ENCODE assay signal across 9 mouse cellular contexts in genomic region chr13:45560543-45560942, GRCm38 (mm10). TPM values are rescaled to one million over a fixed set of nuclear protein-coding genes. Genes with fewer than 3 reads are reported as not detected.
DNase-seq lines count a peak whose midpoint lies in the region; ATAC-seq and TF ChIP-seq lines count a peak whose summit lies in the region.
"Had no signal": no experiment of that assay in that cellular context is flagged by ENCODE, and none has a peak within 500 bp of the region (broad histone marks: within the 10 kb centered on the region; RNA-seq: fewer than 3 reads in every experiment).

No protein-coding gene starts in this region.

- H3K4me3 ChIP-seq in kidney, postnatal 0 days (replicated peaks; ENCODE audit: low read depth, low read length) = no peak overlapping the region
- no peak overlapping the region for H3K4me3 ChIP-seq in kidney, embryonic 15.5 days (replicated peaks)

- no peak overlapping the region for H3K4me2 ChIP-seq in kidney, postnatal 0 days (ENCODE audit: low read length)
- no peak overlapping the region for H3K4me2 ChIP-seq in kidney, embryonic 15.5 days

- TF ChIP-seq CTCF in kidney, postnatal 0 days (IDR thresholded peaks at IDR 0.05; ENCODE audit: low read depth) = peak; percentile 78

- H3K9ac ChIP-seq in kidney, postnatal 0 days (ENCODE audit: low read depth, low read length) = no peak overlapping the region
- H3K9ac ChIP-seq in kidney, embryonic 15.5 days = no peak overlapping the region

- H3K4me1 ChIP-seq in kidney, postnatal 0 days (replicated peaks; ENCODE audit: insufficient read depth, low read length) = no peaks in the 10 kb centered on the region
- H3K4me1 ChIP-seq in kidney, embryonic 15.5 days = 0 out of 2 replicates have a peak, but pooled peaks cover 7% of the 10 kb centered on the region

- no peaks in the 10 kb centered on the region for H3K27me3 ChIP-seq in kidney, postnatal 0 days (ENCODE audit: insufficient read depth, low read length)
- H3K27me3 ChIP-seq in kidney, embryonic 15.5 days = no peaks in the 10 kb centered on the region

- no peak for ATAC-seq in kidney, postnatal 0 days (replicated peaks; ENCODE audit: low FRiP score, low read depth)
- ATAC-seq in kidney, embryonic 15.5 days (replicated peaks; ENCODE audit: low FRiP score) = no peak
- ATAC-seq in erythroid progenitor cell, adult 5-6 weeks (replicated peaks; ENCODE audit: low FRiP score, poor library complexity, severe bottlenecking) = no peak

- peak; percentile 67 for DNase-seq in kidney, postnatal 0 days (ENCODE audit: low spot score)
- peak; percentile 40 for DNase-seq in thymus, postnatal 4 days
- DNase-seq in thymus, postnatal 10 days (ENCODE audit: low spot score in 2 of 2) = no peak
- peak; percentile 35 for DNase-seq in embryo, embryonic 9.5 days (ENCODE audit: extremely low spot score)
- no peak for DNase-seq in layer of hippocampus, adult 11-12 months (ENCODE audit: low spot score)
- no peak for DNase-seq in cerebellum, adult 11 months
- DNase-seq: kidney, adult 18-20 months had no signal

- H3K9me3 ChIP-seq in kidney, postnatal 0 days (replicated peaks; ENCODE audit: low read length) = no peaks in the 10 kb centered on the region
- no peaks in the 10 kb centered on the region for H3K9me3 ChIP-seq in kidney, embryonic 15.5 days (replicated peaks)

- H3K36me3 ChIP-seq in kidney, postnatal 0 days (ENCODE audit: insufficient read depth, low read length) = 0 out of 2 replicates have a peak, but pooled peaks cover 7% of the 10 kb centered on the region
- H3K36me3 ChIP-seq in kidney, embryonic 15.5 days = no peaks in the 10 kb centered on the region

- WGBS in kidney, postnatal 0 days = 74% methylated on average over 7 of the region's 7 CpGs
- 79% methylated on average over 7 of the region's 7 CpGs for WGBS in kidney, embryonic 15.5 days

- no peak overlapping the region for H3K27ac ChIP-seq in kidney, postnatal 0 days
- H3K27ac ChIP-seq in kidney, embryonic 15.5 days = no peak overlapping the region

RNA-seq across cellular contexts. Expression of gene Gmpr, which starts 53.3 kb away (rescaled TPM):
- 72.5 and 79.0 TPM in 2 replicates for polyA plus RNA-seq in kidney, postnatal 0 days (2015; fragmentation: Nextera tagmentation; extraction: Ambion mirVana)
- 49.9 and 52.1 TPM in 2 replicates for polyA plus RNA-seq in kidney, embryonic 15.5 days (2015; fragmentation: Nextera tagmentation; extraction: Ambion mirVana)
- 5.0 and 10.5 TPM in 2 replicates for total RNA-seq in erythroid progenitor cell, adult 5-6 weeks (2015; ENCODE audit: low replicate concordance)
- total RNA-seq in erythroid progenitor cell, adult 5-6 weeks (2017; ENCODE audit: low replicate concordance) = 1.2 and 1.8 TPM in 2 replicates

Comparison
In these comparisons a context has a peak if more than half of its experiments do, and no peak if none do; other contexts are left out.
1. DNase-seq: peak in kidney, postnatal 0 days (single experiment), thymus, postnatal 4 days (single experiment) and embryo, embryonic 9.5 days (single experiment); none in thymus, postnatal 10 days (0 of 2), layer of hippocampus, adult 11-12 months (single experiment) and cerebellum, adult 11 months (single experiment).